Mouse (Mus musculus): ENCODE results near the gene Itga3.

- TF ChIP-seq GATA1 (IDR thresholded peaks at IDR 0.05; ENCODE audit: low read length) (no peak), TAL1 (IDR thresholded peaks at IDR 0.05; ENCODE audit: low read length) (no peak)
Observed at GRCm38 (mm10) chr11:95087301-95088228, 11.0 kb upstream of the Itga3 start.
